Mouse (Mus musculus): Measurements from ENCODE around the gene Akap5.

The Akap5 gene

GRCm38 (mm10) chr12:76311227-76311626, 13.5 kb upstream of the Akap5 start:
- DNase-seq (ENCODE audit: low spot score) = no peak

- no peak for DNase-seq (ENCODE audit: low spot score)
Observed at GRCm38 (mm10) chr12:76311951-76312350, 12.7 kb upstream of the Akap5 start.

DNA sequence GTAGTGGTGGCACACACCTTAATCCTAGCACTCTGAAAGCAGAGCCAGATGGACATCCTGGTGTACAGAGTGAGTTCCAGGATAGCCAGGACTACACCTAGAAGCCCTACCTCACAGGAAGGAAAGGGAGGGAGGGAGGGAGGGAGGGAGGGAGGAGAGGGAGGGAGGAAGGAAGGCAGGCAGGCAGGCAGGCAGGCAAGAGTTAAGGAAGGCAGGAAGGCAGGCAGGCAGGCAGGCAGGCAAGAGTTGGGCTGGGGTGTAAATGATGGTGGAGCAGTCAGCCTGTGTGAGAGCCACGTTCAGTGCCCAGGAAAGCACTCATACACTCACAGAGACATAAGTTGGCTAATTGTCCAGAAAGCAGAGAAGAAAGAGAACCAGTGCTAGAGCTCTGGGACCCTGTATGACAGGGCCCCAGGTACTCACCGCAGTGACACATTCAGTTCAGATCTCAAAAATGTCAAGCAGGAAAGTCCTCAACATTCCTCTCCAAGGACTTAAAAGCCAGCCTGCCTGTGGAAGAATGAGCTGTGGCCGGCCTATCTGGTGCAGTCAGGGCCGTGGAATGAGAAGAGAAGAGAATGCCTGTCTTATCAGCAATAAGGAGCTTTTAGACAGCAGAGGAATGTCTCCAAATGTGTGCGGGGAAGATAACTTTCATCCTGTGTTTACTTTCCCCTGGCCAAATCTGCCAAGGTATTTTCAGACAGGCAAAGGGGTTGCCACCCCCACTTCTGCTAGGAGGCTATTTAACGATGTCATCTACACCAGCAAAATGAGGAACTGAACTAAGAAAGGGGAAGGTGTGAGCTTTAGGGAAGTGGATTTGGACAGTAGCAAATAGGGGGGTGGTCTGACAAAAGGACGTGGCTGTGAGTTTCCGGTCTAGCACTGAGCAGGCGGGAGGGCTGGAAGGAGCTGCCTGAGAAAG, 6.1 kb upstream of the Akap5 start:
- DNase-seq (ENCODE audit: low spot score) = peak; percentile 8

DNA sequence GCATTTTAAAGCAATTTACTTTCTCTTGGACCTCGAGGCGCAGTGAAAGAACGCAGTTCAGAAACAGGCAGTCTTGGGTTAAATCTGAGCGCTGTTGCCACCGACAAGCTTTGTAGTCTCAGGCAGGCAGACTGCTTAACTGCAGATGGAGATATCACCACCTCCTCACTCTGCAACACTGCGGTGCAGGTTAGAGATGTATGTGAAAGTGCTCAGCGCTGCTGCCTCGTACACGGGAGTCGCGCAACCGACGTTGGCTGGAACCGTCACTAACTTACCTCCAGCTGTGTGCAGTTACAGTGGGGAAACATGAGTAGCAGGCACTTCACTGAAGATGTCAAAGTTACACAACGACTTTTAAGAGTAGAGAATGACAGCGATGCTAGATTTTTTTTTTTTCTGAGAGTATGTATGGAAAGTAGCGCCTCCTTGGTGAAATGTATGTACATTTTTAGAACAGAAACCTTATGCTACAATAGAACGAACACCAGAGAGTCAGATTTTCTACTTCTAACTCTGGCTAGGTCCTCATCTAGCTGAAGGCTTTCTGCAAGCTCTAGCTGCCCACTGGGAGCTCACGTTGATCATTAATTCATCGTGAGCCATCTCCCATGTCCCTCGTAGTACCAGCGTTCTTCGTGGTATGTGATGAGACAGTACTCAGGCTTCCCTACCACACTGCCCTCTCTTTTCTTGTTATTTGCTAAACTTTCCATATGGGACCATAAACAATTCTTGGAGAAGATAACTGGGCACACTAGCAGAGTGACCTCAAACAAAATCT, 1.9 kb downstream of the Akap5 start:
- DNase-seq (ENCODE audit: low spot score) = no peak

GRCm38 (mm10) chr12:76328567-76329354, 4.1 kb downstream of the Akap5 start:
- DNase-seq (ENCODE audit: low spot score) = no peak

DNA sequence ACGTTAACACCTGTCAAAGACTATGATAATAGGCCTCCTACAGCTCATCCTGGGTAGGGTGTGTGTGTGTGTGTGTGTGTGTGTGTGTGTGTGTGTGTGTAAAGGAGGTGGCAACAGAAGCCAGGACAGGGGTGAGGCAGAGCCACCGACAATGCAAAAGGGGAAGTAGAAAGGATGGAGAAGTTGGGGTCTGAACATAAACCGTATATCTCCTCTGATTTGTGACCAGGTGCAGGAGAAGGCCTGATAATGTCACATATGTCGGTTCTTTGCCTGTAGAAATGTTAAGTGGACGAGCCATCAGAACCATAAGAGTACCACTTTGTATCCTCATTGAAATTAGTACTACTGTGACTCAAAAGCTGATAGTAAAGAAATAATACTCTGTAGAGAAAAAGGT, 9.0 kb downstream of the Akap5 start:
- no peak for DNase-seq (ENCODE audit: low spot score)

DNA sequence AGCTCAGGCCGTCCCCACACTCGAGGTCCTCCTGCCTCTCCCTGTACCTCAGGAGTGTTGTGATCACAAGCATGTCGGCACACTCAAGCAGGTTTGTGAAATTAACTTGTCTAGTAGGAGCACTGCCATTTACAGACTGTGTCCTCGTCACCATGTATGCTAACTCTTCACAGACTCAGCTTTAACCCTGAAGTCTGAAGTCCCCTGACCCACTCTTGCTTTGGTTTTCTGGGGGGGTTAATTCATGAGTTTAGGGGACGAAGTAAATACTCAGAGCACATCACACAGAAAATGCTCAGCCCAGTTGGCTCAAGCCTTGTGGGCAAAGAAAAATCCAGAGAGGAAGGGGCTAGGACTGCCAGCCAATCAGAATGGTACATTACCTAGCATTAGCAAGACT, 10.9 kb downstream of the Akap5 start:
- no peak for DNase-seq (ENCODE audit: low spot score)

DNA sequence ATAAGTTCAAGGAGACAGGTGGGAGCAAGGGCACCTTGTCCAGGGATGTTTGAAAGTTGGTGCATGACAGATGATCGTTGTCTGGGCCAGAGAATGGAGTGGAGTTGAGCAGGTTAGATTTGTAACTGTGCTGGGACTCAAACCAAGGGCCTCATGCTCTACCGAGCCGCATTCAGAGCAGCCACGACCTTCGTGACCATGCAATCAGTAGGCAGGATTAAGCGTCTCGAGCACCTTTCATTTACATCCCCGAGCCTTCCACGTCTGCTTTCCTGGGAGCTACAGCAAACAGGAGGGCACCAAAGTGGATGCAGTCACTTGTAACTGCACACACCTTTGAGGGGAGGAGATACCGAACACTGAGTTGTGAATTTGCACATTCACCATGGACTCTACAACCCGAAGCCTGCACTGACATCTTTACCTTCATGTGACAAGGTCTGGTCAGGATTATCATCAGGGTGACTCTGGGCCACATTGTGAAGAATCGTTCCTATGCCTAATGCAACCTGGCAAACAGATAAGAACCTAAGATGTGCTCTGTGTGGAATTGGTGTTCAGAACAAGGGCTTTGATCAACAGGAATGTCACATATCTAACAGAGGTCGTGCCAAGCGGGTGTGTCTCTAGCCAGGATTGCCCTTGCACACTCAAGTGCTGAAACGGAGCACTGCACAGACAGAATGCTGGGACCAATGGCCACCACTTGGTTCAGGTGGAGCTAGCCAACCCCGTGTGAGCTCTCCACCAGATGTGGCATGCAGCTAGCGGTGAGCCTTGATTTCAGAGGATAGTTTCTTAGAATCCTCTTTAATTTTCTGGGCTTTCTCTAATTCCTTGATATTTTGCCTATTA, 11.6 kb downstream of the Akap5 start:
- DNase-seq (ENCODE audit: low spot score) = no peak

GRCm38 (mm10) chr12:76341080-76341479, 16.4 kb downstream of the Akap5 start:
- DNase-seq (ENCODE audit: low spot score) = peak; percentile 81

DNA sequence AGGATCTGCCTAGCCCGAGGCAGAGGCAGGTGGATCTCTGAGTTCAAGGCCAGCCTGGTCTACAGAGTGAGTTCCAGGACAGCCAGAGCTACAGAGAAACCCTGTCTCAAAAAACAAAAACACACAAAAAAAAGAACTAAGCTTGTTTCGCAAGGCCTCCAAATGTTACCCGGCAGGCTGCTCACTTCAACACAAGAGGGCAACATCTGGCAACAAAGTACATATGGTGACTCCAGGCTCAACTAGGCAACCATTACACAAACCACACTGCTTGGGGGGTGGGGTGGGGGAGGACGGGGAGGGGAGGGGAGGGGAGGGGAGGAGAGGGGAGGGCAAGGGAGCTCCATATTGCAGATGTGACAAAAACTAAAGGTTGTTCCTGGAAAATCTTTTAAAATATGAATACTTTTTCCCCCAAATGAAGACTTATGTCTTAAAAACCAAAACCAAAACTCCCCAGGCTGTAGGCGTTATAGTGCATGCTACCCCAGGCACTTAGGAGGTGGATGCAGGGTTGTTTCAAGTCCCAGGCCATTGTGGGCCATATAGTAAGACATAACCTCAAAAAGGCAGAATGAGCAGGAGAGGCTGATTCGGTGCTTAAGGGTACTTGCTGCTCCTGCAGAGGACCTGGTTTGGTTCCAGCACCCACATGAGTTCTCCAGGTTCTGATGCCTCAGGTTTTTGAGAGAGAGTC, 21.2 kb downstream of the Akap5 start:
- no peak for DNase-seq (ENCODE audit: low spot score)

GRCm38 (mm10) chr12:76349680-76350220, 25.1 kb downstream of the Akap5 start:
- no peak for DNase-seq (ENCODE audit: low spot score)

DNA sequence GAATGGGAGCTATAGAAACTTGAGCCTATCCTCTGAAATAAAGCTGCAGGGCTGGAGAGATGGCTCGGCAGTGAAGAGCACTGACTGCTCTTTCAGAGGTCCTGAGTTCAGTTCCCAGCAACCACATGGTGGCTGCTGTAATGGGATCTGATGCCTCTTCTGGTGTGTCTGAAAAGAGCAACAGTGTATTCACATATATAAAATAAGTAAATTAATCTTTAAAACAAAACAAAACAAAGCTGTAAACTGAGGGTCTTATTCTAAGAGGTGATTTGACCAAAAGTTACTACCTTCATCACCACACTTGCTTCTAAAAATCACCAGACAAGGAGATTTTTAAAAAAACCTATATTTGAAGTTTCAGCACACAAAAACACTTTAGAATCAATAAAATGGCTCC, 36.2 kb downstream of the Akap5 start:
- DNase-seq (ENCODE audit: low spot score) = no peak

DNA sequence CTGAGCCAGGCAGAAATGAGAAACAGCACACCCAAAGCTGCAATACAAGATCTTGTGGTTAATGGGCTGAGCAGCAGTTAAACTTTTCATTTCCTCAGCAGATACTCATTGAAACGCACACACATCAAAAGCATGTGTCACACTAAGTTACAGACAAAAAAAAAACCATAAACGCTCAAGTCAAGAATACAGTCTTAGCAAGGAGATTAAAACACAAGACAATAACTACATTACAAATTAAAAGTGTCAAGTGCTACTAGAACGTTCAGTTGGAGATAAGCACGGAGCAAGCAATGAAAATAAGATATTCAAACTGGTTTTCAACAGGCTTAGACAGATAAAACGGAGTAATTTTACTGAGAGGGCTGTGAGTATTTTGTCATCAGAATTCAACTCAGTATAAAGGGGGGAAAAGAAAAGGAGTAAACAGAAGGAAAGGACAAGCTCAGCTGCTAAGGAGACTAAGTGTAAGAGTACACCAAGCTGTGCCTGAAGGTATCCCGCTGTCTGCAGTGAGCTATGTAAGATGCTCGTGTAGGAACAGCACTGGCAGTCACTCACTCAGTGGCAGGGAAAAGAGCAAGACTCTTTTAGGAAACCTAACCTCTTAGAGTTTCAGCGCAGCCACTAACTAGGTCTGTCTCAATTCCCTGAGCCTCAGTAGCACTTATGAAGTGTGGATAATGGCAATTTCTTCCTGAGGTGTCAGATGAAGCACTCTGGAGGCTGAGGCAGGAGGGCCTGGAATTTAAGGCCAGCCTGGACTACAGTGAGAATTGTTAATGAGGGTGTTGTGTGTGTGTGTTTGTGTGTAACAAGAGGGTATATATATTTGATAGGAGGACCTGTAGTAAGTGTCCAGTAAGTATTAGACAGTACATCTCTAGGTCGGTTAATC, 37.0 kb downstream of the Akap5 start:
- DNase-seq (ENCODE audit: low spot score) = no peak

DNA sequence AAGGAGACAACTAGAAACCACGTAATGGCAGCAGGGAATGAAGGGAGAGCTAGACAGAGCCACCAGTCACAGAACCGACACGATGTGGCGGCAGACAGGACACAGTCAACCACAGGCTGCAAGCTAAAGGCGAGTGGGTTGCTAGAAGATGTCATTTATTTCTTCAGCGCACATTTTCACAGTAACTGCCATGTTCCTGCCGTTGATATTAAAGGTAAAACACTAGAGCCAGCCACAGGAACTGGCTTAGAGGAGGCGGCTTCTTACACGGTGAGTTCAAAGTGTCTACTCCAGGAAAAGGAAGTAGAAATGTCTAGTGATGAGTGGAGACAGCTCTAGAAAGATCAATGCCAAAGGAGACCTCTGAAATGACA, 37.6 kb downstream of the Akap5 start:
- no peak for DNase-seq (ENCODE audit: low spot score)

GRCm38 (mm10) chr12:76366276-76366675, 41.6 kb downstream of the Akap5 start:
- DNase-seq (ENCODE audit: low spot score) = no peak

DNA sequence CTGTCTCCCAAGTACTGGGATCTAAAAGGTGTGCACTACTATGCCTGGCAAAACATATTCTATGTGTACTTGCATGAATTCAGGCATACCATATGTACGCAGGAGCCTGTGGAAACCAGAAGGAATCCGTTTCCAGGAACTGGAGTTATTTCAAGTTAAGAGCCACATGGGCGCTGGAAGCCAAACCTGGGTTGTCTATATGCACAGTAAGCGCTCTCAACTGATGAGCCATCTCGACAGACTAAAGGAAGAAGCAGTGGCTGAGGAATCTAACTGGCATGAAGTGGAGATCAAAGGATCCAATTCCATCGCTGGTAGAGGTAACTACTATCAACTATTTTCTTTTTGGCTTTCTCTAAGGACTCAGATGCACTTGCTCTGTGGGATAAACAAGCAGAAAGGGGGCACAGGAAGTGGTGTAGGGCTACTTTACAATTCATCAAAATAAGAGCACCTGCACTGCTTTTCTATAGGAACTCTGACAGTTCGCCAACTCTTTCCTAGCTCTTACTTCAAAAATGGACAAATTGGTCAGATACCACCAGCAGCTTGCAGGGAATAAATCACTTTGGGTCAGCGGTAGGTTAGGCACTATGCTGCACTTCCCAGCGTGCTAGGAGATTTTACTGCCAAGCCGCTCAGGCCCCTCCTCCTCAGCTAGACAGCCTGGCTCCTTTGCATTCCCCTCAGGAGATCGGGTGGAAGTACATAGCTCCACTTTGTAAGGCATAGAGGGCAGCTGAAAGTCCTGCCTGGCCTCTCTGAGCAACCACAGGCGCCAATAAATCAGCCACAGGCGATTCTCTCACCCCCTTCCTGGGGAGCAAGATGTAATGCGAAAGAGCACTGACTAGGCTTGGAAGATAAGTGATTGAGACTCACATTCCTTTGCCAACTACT, 42.7 kb downstream of the Akap5 start:
- peak; percentile 70 for DNase-seq (ENCODE audit: low spot score)

GRCm38 (mm10) chr12:76368201-76368789, 43.6 kb downstream of the Akap5 start:
- DNase-seq (ENCODE audit: low spot score) = no peak

DNA sequence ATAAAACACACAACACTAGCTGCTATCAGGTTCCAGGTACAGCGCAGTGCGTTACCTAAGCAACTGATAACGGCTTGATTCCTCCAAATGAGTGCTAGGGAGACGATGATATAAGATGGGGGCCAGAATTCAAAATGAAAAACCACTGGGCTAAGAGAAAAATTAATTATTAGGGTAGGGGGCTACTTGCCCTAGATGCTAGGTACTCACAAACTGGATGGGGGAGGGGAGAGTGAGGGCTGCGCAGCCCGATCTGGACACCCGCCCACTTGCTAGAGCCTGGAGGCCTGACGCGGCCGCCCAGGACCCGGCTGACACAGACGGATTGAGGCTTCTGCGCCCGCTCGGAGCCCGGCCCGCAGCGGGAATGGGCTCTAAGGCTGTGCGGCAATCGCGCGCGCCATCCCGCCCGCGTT, 44.1 kb downstream of the Akap5 start:
- peak; percentile 79 for DNase-seq (ENCODE audit: low spot score)

Data from embryo, embryonic 10.5 days (tissue).